Mouse (Mus musculus) monocyte, adult 59 days (primary cell): ENCODE results near the gene Xpnpep2. TPM values are rescaled to one million over a fixed set of nuclear protein-coding genes. Genes with fewer than 3 reads are reported as not detected.

Experiments
- total RNA-seq, 2 experiments: library from RNA; stranded (reverse); gene quantifications; one replicate each; pipeline ENCODE4 v1.2.4; 2023

The Xpnpep2 gene
- under 1 TPM in 1 of 2 experiments, not detected in 1; 0.16 TPM for total RNA-seq

GRCm38 (mm10) chrX:48108394-48109315, at the start of gene Xpnpep2:
Gene Xpnpep2 (plus strand): TSS chrX:48108725.

GRCm38 (mm10) chrX:48146262-48146661, 37.7 kb downstream of the Xpnpep2 start, which contains the start of gene Sash3:
Gene Sash3 (plus strand): TSS chrX:48146436.

Other genes starting within 250 kb of the Xpnpep2 start
- gene Smarca1, start 215.8 kb upstream of the Xpnpep2 start, total RNA-seq: not detected
- gene Ocrl, start 196.3 kb upstream of the Xpnpep2 start, total RNA-seq: 10 to 100 TPM; 24.6 to 25.7 TPM
- gene Apln, start 73.9 kb upstream of the Xpnpep2 start, total RNA-seq: under 1 TPM in 1 of 2 experiments, not detected in 1; 0.24 TPM
- gene Sash3, start 37.7 kb downstream of the Xpnpep2 start, total RNA-seq: 100 to 1,000 TPM; 134 to 144 TPM
- 10 to 100 TPM; 78.7 to 86.4 TPM for gene Zdhhc9, start 100.2 kb downstream of the Xpnpep2 start, total RNA-seq
- gene Utp14a, start 148.1 kb downstream of the Xpnpep2 start, total RNA-seq: 10 to 100 TPM; 34.0 to 35.3 TPM
- 1 to 10 TPM; 9.6 to 9.7 TPM for gene Bcorl1, start 232.6 kb downstream of the Xpnpep2 start, total RNA-seq